Mouse (Mus musculus) CH12.LX (cell line): ENCODE data around the gene Vmn1r43. TPM values are rescaled to one million over a fixed set of nuclear protein-coding genes. Genes with fewer than 3 reads are reported as not detected.

Source experiments
- DNase-seq: peaks from one replicate; pipeline ENCODE4 v3.0.0-alpha.2; 2013; ENCODE audit errors: extremely low read depth
- H3K27ac ChIP-seq: 2 replicates; pipeline ENCODE4 v1.5.1; 2012; ENCODE audit warnings: low read depth, mild to moderate bottlenecking, control low read depth, moderate library complexity; ENCODE audit not compliant: insufficient read depth
- H3K27me3 ChIP-seq: replicated peaks from 2 replicates; pipeline ENCODE3; 2012; ENCODE audit warnings: inconsistent platforms
- H3K36me3 ChIP-seq, 2 experiments: replicated peaks in 1 of 2; 2 replicates each; pipeline versions ENCODE3 to v1.6.1; 2012; ENCODE audit warnings: inconsistent platforms in 1 of 2, low read length in 1 of 2, mild to moderate bottlenecking in 1 of 2, mixed read lengths in 1 of 2, moderate library complexity in 1 of 2; ENCODE audit not compliant: control insufficient read depth in 1 of 2, insufficient read depth in 1 of 2
- H3K4me1 ChIP-seq, 2 experiments: 2 replicates each; pipeline ENCODE4 v1.6.1; 2012; ENCODE audit warnings: inconsistent platforms in 1 of 2, moderate library complexity in 1 of 2; ENCODE audit not compliant: insufficient read depth in 2 of 2, control insufficient read depth in 1 of 2
- H3K4me2 ChIP-seq: 2 replicates; pipeline ENCODE4 v1.6.1; 2012; ENCODE audit warnings: low read depth, mild to moderate bottlenecking, control low read depth; ENCODE audit not compliant: poor library complexity, insufficient read depth, severe bottlenecking
- H3K4me3 ChIP-seq, 3 experiments: fragments of 150-350 bp in 1 of 3; sonication (generic) in 1 of 3; replicated peaks in 1 of 3; 2 replicates each; pipeline versions ENCODE3 to v1.5.1; 2011 to 2012; ENCODE audit warnings: low read depth in 2 of 3, low read length in 2 of 3, mild to moderate bottlenecking in 2 of 3, moderate library complexity in 2 of 3, control low read depth in 1 of 3, improper control_type of control experiment in 1 of 3, inconsistent platforms in 1 of 3, mixed read lengths in 1 of 3; ENCODE audit not compliant: poor library complexity in 1 of 3
- H3K79me2 ChIP-seq: replicated peaks from 2 replicates; pipeline ENCODE4 v1.6.1; 2012; ENCODE audit warnings: mild to moderate bottlenecking, moderate library complexity; ENCODE audit not compliant: control insufficient read depth, poor library complexity, insufficient read depth, severe bottlenecking; ENCODE audit errors: extremely low read depth
- H3K9ac ChIP-seq: 2 replicates; pipeline ENCODE4 v1.6.1; 2012; ENCODE audit warnings: low read depth, mild to moderate bottlenecking, control low read depth, moderate library complexity; ENCODE audit not compliant: insufficient read depth
- H3K9me3 ChIP-seq: replicated peaks from 2 replicates; pipeline ENCODE3; 2012; ENCODE audit warnings: low read length, inconsistent platforms, mixed read lengths
- CHD1 ChIP-seq: IDR thresholded peaks from 2 replicates; pipeline ENCODE4 v1.6.1; 2012; ENCODE audit warnings: low read depth, low read length, improper control_type of control experiment, inconsistent platforms
- CHD2 ChIP-seq: IDR thresholded peaks from 2 replicates; pipeline ENCODE4 v1.6.1; 2011; ENCODE audit warnings: low read length, improper control_type of control experiment
- CTCF ChIP-seq, 2 experiments: IDR thresholded peaks in 1 of 2; conservative IDR thresholded peaks in 1 of 2; 2 replicates each; pipeline ENCODE4 v1.5.1; 2011 to 2012; ENCODE audit warnings: low read depth in 2 of 2, low read length in 2 of 2, improper control_type of control experiment in 1 of 2, inconsistent platforms in 1 of 2, mild to moderate bottlenecking in 1 of 2, moderate library complexity in 1 of 2
- E2F4 ChIP-seq: IDR thresholded peaks from 2 replicates; pipeline ENCODE4 v1.6.1; 2011; ENCODE audit warnings: low read depth, low read length, improper control_type of control experiment; ENCODE audit not compliant: insufficient replicate concordance
- ELF1 ChIP-seq: IDR thresholded peaks from 2 replicates; pipeline ENCODE4 v1.6.1; 2014; ENCODE audit warnings: low read depth, mild to moderate bottlenecking, inconsistent platforms, low read length, improper control_type of control experiment
- EP300 ChIP-seq: IDR thresholded peaks from 2 replicates; pipeline ENCODE4 v1.6.1; 2011; ENCODE audit warnings: low read length, improper control_type of control experiment
- ETS1 ChIP-seq: conservative IDR thresholded peaks from 2 replicates; pipeline ENCODE4 v1.6.1; 2012; ENCODE audit warnings: low read depth, mild to moderate bottlenecking, inconsistent platforms, low read length, improper control_type of control experiment, moderate library complexity
- JUND ChIP-seq: conservative IDR thresholded peaks from 2 replicates; pipeline ENCODE4 v1.6.1; 2011; ENCODE audit warnings: low read depth, low read length, improper control_type of control experiment
- KAT2A ChIP-seq: IDR thresholded peaks from 2 replicates; pipeline ENCODE4 v1.6.1; 2012; ENCODE audit warnings: low read length, improper control_type of control experiment, inconsistent platforms; ENCODE audit not compliant: insufficient replicate concordance
- MAZ ChIP-seq: IDR thresholded peaks from 2 replicates; pipeline ENCODE4 v1.6.1; 2012; ENCODE audit warnings: low read depth, mild to moderate bottlenecking, inconsistent platforms, low read length, improper control_type of control experiment, moderate library complexity
- MEF2A ChIP-seq: IDR thresholded peaks from 2 replicates; pipeline ENCODE4 v1.6.1; 2014; ENCODE audit warnings: low read depth, mild to moderate bottlenecking, inconsistent platforms, low read length, improper control_type of control experiment, borderline replicate concordance
- MYC ChIP-seq: IDR thresholded peaks from 2 replicates; pipeline ENCODE4 v1.6.1; 2011; ENCODE audit warnings: low read depth, mild to moderate bottlenecking, improper control_type of control experiment, low read length
- NELFE ChIP-seq: IDR thresholded peaks from 2 replicates; pipeline ENCODE4 v1.6.1; 2011; ENCODE audit warnings: low read depth, low read length, improper control_type of control experiment
- PAX5 ChIP-seq: IDR thresholded peaks from 2 replicates; pipeline ENCODE4 v1.6.1; 2012; ENCODE audit warnings: low read length, inconsistent platforms, mixed read lengths
- POLR2AphosphoS2 ChIP-seq: IDR thresholded peaks from 2 replicates; pipeline ENCODE4 v1.6.1; 2011; ENCODE audit warnings: low read depth, low read length, improper control_type of control experiment
- RAD21 ChIP-seq: IDR thresholded peaks from 2 replicates; pipeline ENCODE4 v1.6.1; 2011; ENCODE audit warnings: low read depth, mild to moderate bottlenecking, low read length, improper control_type of control experiment, moderate library complexity
- TCF12 ChIP-seq: IDR thresholded peaks from 2 replicates; pipeline ENCODE4 v1.6.1; 2014; ENCODE audit warnings: low read depth, mild to moderate bottlenecking, inconsistent platforms, low read length, improper control_type of control experiment
- ZMIZ1 ChIP-seq: IDR thresholded peaks from 2 replicates; pipeline ENCODE4 v1.6.1; 2012; ENCODE audit warnings: low read depth, mild to moderate bottlenecking, inconsistent platforms, low read length, improper control_type of control experiment
- ZNF384 ChIP-seq: IDR thresholded peaks from 2 replicates; pipeline ENCODE4 v1.6.1; 2012; ENCODE audit warnings: low read depth, low read length, improper control_type of control experiment, inconsistent platforms
- dilution Hi-C: fragments of 300-500 bp; cut with MboI; formaldehyde crosslinking; loops from 2 replicates; pipeline ENCODE4 v1.14.3; 2020; ENCODE audit warnings: low sequenced_read_pairs; ENCODE audit not compliant: extremely low pct_unique_long_range_greater_than_20kb, extremely low pct_ligation_motif_present
- in situ Hi-C: fragments of 300-500 bp; cut with MboI; formaldehyde crosslinking; loops from 3 replicates; pipeline ENCODE4 v1.14.3; 2019; ENCODE audit warnings: low sequenced_read_pairs, low pct_ligation_motif_present, low pct_unique_long_range_greater_than_20kb, mixed read lengths
- polyA plus RNA-seq: library from polyadenylated mRNA; unstranded; fragments of >175 nt; gene quantifications from 2 replicates; pipeline ENCODE4 v1.2.1, GENCODE M21; 2012; ENCODE audit warnings: low read depth; ENCODE audit not compliant: insufficient read length
- total RNA-seq, 2 experiments: library from RNA; depleted of rRNA; stranded (reverse); fragments of 300-350 nt in 1 of 2; fragments of >200 nt in 1 of 2; gene quantifications; 2 replicates each; pipeline ENCODE4 v1.2.3; 2012 to 2014

Vmn1r43 gene
- total and polyA plus RNA-seq, 3 experiments = 0.04 to 0.08 TPM; not detected in 1

DNA sequence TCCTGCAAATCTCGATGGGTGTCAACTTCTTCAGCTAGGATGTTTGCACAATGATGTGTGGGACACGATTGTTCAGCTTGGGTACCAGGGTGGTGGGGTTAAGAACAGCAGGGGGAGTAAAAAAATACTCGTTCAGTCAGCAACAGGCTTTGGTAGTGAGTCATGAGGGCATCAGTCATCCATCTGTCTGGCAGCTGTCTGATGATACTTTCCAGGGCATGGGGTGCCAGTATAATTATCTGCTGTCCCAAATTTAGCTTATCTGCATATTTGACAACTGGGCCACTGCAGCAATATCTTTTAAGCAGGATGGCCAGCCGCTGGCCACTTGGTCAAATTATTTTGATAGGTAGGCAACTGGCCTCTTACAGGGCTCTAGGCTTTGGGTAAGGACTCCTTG, 12.4 kb downstream of the Vmn1r43 start:
- Histone ChIP-seq H3K4me1 (peaks cover 0 to 8% of the 10 kb centered on the region in 2 experiments; a peak in 1 of 4 replicates), H3K79me2 (no peaks in the 10 kb centered on the region), H3K4me3 (no peak overlapping the region), H3K27me3 (no peaks in the 10 kb centered on the region), H3K4me2 (no peak overlapping the region), H3K27ac (no peak overlapping the region), H3K36me3 (no peaks in the 10 kb centered on the region), H3K9ac (no peak overlapping the region), H3K9me3 (peaks cover 23% of the 10 kb centered on the region)
- in situ Hi-C loops = no loop called here
- no peak for DNase-seq
- TF ChIP-seq KAT2A (no peak), NELFE (no peak), E2F4 (no peak), ELF1 (no peak)
- dilution Hi-C loops = no loop called here

DNA sequence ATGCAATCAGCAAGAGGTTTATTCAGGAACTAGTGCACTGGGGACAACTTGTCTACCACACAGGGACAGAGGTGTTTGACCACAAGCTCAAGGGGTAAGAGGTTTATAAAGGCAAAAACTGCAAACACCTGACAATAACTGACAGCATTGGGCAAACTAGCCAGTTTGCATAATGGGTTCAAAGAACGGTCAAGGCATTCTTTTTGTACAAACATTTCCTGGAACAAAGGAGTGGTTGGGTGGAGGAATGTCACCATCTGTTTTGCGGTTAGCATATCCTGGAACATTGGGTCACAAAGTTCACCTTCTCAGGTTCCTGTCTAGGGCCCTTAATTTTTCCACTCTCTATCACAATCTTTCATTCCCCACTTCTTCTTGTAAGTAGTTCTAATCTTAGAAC, 16.4 kb downstream of the Vmn1r43 start:
- Histone ChIP-seq H3K36me3 (no peaks in the 10 kb centered on the region), H3K79me2 (no peaks in the 10 kb centered on the region), H3K9ac (no peak overlapping the region), H3K9me3 (peaks cover 5% of the 10 kb centered on the region), H3K4me2 (no peak overlapping the region), H3K4me3 (no peak overlapping the region), H3K27me3 (no peaks in the 10 kb centered on the region), H3K4me1 (no peaks in the 10 kb centered on the region), H3K27ac (no peak overlapping the region)
- dilution Hi-C loops = no loop called here
- peak; percentile 26; the same call in 1 of the 2 replicates for TF ChIP-seq TCF12
- TF ChIP-seq EP300 = peak; percentile 72; the same call in 1 of the 2 replicates
- TF ChIP-seq CTCF (conservative IDR thresholded peaks at IDR 0.05 in 1 of 2, IDR thresholded peaks at IDR 0.05 in 1 of 2; ENCODE audit: low read depth in 2 of 2, low read length in 2 of 2) = no peak
- in situ Hi-C loops = no loop called here
- DNase-seq = peak; percentile 60

GRCm38 (mm10) chr6:89857552-89857951, 18.7 kb downstream of the Vmn1r43 start:
- TF ChIP-seq ZNF384 (no peak), MAZ (no peak), POLR2AphosphoS2 (no peak), ETS1 (no peak), ZMIZ1 (no peak), RAD21 (no peak), MYC (no peak), CHD1 (no peak), PAX5 (no peak), MEF2A (no peak), E2F4 (no peak), CHD2 (no peak), CTCF (conservative IDR thresholded peaks at IDR 0.05 in 1 of 2, IDR thresholded peaks at IDR 0.05 in 1 of 2; ENCODE audit: low read depth in 2 of 2, low read length in 2 of 2) (no peak), EP300 (no peak), JUND (no peak)
- no peaks in the 10 kb centered on the region for H3K4me1 ChIP-seq
- H3K4me3 ChIP-seq = no peak overlapping the region
- no peaks in the 10 kb centered on the region for H3K36me3 ChIP-seq
- no peak overlapping the region for H3K9ac ChIP-seq
- no peaks in the 10 kb centered on the region for H3K79me2 ChIP-seq
- peaks cover 5% of the 10 kb centered on the region for H3K9me3 ChIP-seq
- H3K4me2 ChIP-seq = no peak overlapping the region
- H3K27me3 ChIP-seq = no peaks in the 10 kb centered on the region
- no peak overlapping the region for H3K27ac ChIP-seq
- in situ Hi-C loops (no loop called here), dilution Hi-C loops (no loop called here)
- DNase-seq = no peak
